Mouse (Mus musculus): Measurements from ENCODE around the gene Btnl10. TPM values are rescaled to one million over a fixed set of nuclear protein-coding genes. Genes with fewer than 3 reads are reported as not detected.

Gene Btnl10
- not detected in 2 replicates for polyA plus RNA-seq (2011; ENCODE audit: insufficient read depth, insufficient read length, low read depth, missing spikeins)

DNA sequence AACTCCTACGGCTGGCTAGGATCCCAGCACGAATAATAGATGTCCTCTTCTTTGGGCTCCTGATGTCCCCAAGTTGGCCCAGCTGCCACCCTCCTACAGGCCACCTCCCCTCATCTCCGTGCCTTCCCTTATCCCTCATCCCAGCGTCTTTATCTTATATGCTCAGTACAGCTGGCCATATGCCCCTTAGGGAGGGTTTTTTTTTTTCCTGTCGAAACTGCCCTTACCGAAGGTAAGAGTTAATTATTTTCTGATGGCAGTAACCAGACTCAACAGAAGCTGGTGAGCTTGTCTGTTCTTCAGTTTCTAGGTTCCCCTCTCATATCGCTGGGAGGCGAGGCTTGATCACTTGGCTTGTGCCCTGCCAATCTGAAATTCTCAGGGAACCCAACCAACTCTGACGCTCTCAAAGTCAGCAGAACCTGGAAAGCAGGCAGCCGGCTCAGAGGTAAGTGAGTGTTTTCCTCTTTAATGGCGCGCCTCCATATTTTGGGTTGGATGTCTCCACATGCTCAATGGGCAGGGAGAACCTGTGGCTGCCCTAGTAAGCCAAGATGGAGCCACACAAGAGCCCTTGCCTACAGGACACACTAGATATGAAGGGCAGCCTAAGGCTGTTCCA lies at the start of gene Btnl10:
Gene Btnl10, plus strand, starts transcription at position 164 of the 622 bp plus-strand sequence.
- Histone ChIP-seq H3K27ac (ENCODE audit: insufficient read depth, low read length) (no peak within 1 kb of the TSS), H3K9me3 (replicated peaks; ENCODE audit: control insufficient read depth, insufficient read depth, low read length, poor library complexity, severe bottlenecking) (no peaks in the 10 kb centered on the region), H3K27me3 (ENCODE audit: control insufficient read depth, insufficient read depth, low read length, poor library complexity, severe bottlenecking) (no peaks in the 10 kb centered on the region), H3K36me3 (ENCODE audit: control insufficient read depth, insufficient read depth, low read length, poor library complexity, severe bottlenecking) (no peaks in the 10 kb centered on the region), H3K4me1 (ENCODE audit: control insufficient read depth, insufficient read depth, low read length) (no peaks in the 10 kb centered on the region), H3K4me3 (ENCODE audit: low read depth, low read length) (no peak within 1 kb of the TSS), H3K9ac (ENCODE audit: low read depth, poor library complexity, severe bottlenecking) (no peak within 1 kb of the TSS)
- TF ChIP-seq EP300 (IDR thresholded peaks at IDR 0.05; ENCODE audit: insufficient read depth, low read depth, low read length) (no peak), CTCF (IDR thresholded peaks at IDR 0.05; ENCODE audit: low read depth, low read length) (no peak), POLR2A (IDR thresholded peaks at IDR 0.05; ENCODE audit: insufficient read depth, low read length) (no peak)

DNA sequence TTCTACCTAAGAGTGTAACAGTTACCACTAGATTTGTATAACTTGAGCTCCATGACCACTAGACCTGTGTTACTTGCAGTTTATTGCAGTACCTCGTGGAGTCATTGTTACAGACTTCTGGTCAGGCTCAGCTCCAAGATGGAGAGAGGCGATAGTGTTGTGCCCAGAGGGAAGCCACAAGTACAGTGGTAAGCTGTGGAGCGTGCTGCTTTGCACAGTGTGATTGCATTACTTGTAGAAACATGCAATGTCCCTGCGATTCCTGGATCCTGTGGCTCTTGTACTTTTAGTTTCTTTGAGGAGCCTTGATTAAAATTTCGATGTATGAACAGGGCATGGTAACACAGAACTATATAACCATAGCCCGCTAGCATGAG lies 49.8 kb upstream of the Btnl10 start:
- H3K4me3 ChIP-seq (ENCODE audit: low read depth, low read length) = no peak overlapping the region
- H3K9ac ChIP-seq (ENCODE audit: low read depth, poor library complexity, severe bottlenecking) = no peak overlapping the region; the same call in 1 of the 2 replicates
- H3K36me3 ChIP-seq (ENCODE audit: control insufficient read depth, insufficient read depth, low read length, poor library complexity, severe bottlenecking) = peaks cover 2% of the 10 kb centered on the region; the same call in 1 of the 2 replicates
- no peaks in the 10 kb centered on the region for H3K27me3 ChIP-seq (ENCODE audit: control insufficient read depth, insufficient read depth, low read length, poor library complexity, severe bottlenecking)
- no peak overlapping the region for H3K27ac ChIP-seq (ENCODE audit: insufficient read depth, low read length)
- H3K9me3 ChIP-seq (replicated peaks; ENCODE audit: control insufficient read depth, insufficient read depth, low read length, poor library complexity, severe bottlenecking) = no peaks in the 10 kb centered on the region
- no peak for TF ChIP-seq CTCF (IDR thresholded peaks at IDR 0.05; ENCODE audit: low read depth, low read length)
- TF ChIP-seq EP300 (IDR thresholded peaks at IDR 0.05; ENCODE audit: insufficient read depth, low read depth, low read length) = no peak
- TF ChIP-seq POLR2A (IDR thresholded peaks at IDR 0.05; ENCODE audit: insufficient read depth, low read length) = no peak
- H3K4me1 ChIP-seq (ENCODE audit: control insufficient read depth, insufficient read depth, low read length) = no peaks in the 10 kb centered on the region

DNA sequence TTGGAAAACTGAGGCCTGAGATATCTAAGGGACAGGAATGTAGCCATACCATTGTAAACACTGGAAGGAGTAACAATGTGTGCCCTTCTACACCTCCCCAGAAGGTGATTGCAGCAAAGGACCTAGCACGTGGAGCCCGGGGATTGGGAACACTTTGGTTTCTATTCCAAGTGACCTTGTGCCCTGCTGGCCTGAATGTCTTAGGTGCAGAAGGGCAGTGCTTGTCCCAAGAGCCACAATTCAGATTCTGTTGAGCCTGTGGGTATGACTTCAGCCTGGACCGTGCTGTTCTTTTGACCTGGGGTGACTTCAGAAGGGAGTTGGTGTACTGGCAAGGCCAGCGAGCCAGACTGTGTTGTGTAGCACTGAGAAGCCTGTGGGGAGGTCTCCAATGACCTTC lies 46.7 kb upstream of the Btnl10 start:
- TF ChIP-seq EP300 (IDR thresholded peaks at IDR 0.05; ENCODE audit: insufficient read depth, low read depth, low read length) = no peak
- no peak for TF ChIP-seq POLR2A (IDR thresholded peaks at IDR 0.05; ENCODE audit: insufficient read depth, low read length)
- no peak for TF ChIP-seq CTCF (IDR thresholded peaks at IDR 0.05; ENCODE audit: low read depth, low read length)
- Histone ChIP-seq H3K4me3 (ENCODE audit: low read depth, low read length) (no peak overlapping the region), H3K27me3 (ENCODE audit: control insufficient read depth, insufficient read depth, low read length, poor library complexity, severe bottlenecking) (no peaks in the 10 kb centered on the region), H3K27ac (ENCODE audit: insufficient read depth, low read length) (no peak overlapping the region), H3K9ac (ENCODE audit: low read depth, poor library complexity, severe bottlenecking) (no peak overlapping the region), H3K9me3 (replicated peaks; ENCODE audit: control insufficient read depth, insufficient read depth, low read length, poor library complexity, severe bottlenecking) (no peaks in the 10 kb centered on the region), H3K36me3 (ENCODE audit: control insufficient read depth, insufficient read depth, low read length, poor library complexity, severe bottlenecking) (peaks cover 2% of the 10 kb centered on the region; the same call in 1 of the 2 replicates), H3K4me1 (ENCODE audit: control insufficient read depth, insufficient read depth, low read length) (no peaks in the 10 kb centered on the region)

GRCm38 (mm10) chr11:58883756-58884155 lies 34.0 kb upstream of the Btnl10 start:
- Histone ChIP-seq H3K36me3 (ENCODE audit: control insufficient read depth, insufficient read depth, low read length, poor library complexity, severe bottlenecking) (peaks cover 5% of the 10 kb centered on the region), H3K4me1 (ENCODE audit: control insufficient read depth, insufficient read depth, low read length) (no peaks in the 10 kb centered on the region)
- TF ChIP-seq CTCF (IDR thresholded peaks at IDR 0.05; ENCODE audit: low read depth, low read length) (no peak), POLR2A (IDR thresholded peaks at IDR 0.05; ENCODE audit: insufficient read depth, low read length) (no peak), EP300 (IDR thresholded peaks at IDR 0.05; ENCODE audit: insufficient read depth, low read depth, low read length) (no peak)

GRCm38 (mm10) chr11:58890511-58890910 lies 27.2 kb upstream of the Btnl10 start:
- H3K4me1 ChIP-seq (ENCODE audit: control insufficient read depth, insufficient read depth, low read length) = no peaks in the 10 kb centered on the region
- H3K9me3 ChIP-seq (replicated peaks; ENCODE audit: control insufficient read depth, insufficient read depth, low read length, poor library complexity, severe bottlenecking) = no peaks in the 10 kb centered on the region
- H3K9ac ChIP-seq (ENCODE audit: low read depth, poor library complexity, severe bottlenecking) = no peak overlapping the region
- H3K27me3 ChIP-seq (ENCODE audit: control insufficient read depth, insufficient read depth, low read length, poor library complexity, severe bottlenecking) = no peaks in the 10 kb centered on the region
- H3K36me3 ChIP-seq (ENCODE audit: control insufficient read depth, insufficient read depth, low read length, poor library complexity, severe bottlenecking) = peaks cover 23% of the 10 kb centered on the region
- H3K27ac ChIP-seq (ENCODE audit: insufficient read depth, low read length) = no peak overlapping the region
- TF ChIP-seq CTCF (IDR thresholded peaks at IDR 0.05; ENCODE audit: low read depth, low read length) (no peak), POLR2A (IDR thresholded peaks at IDR 0.05; ENCODE audit: insufficient read depth, low read length) (no peak), EP300 (IDR thresholded peaks at IDR 0.05; ENCODE audit: insufficient read depth, low read depth, low read length) (no peak)
- no peak overlapping the region for H3K4me3 ChIP-seq (ENCODE audit: low read depth, low read length)

More at GRCm38 (mm10) chr11:58883756-58884155, 34.0 kb upstream of the Btnl10 start:
- no peak overlapping the region for H3K27ac ChIP-seq (ENCODE audit: insufficient read depth, low read length)
- no peaks in the 10 kb centered on the region for H3K27me3 ChIP-seq (ENCODE audit: control insufficient read depth, insufficient read depth, low read length, poor library complexity, severe bottlenecking)
- no peaks in the 10 kb centered on the region for H3K9me3 ChIP-seq (replicated peaks; ENCODE audit: control insufficient read depth, insufficient read depth, low read length, poor library complexity, severe bottlenecking)
- no peak overlapping the region for H3K4me3 ChIP-seq (ENCODE audit: low read depth, low read length)
- no peak overlapping the region for H3K9ac ChIP-seq (ENCODE audit: low read depth, poor library complexity, severe bottlenecking)

DNA sequence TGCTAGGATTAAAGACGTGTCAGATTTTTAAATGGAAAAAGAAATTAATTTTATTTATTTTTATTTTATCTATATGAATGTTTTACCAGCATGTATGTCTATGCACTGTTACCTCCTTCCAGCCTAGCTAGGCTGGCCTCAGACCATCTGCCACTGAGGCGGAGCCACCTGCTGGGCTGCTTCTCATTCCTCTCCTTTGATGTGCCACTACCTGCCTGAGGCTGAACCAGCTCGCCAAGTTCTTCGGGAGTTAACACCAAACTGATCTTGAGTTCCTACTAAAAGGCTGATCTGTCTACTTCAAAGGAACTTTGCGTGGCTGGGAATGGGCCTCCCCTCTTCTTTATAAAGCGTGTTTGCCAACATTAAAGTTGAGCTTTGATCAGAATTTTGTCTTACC lies 23.3 kb upstream of the Btnl10 start:
- Histone ChIP-seq H3K4me1 (ENCODE audit: control insufficient read depth, insufficient read depth, low read length) (no peaks in the 10 kb centered on the region), H3K9ac (ENCODE audit: low read depth, poor library complexity, severe bottlenecking) (no peak overlapping the region), H3K9me3 (replicated peaks; ENCODE audit: control insufficient read depth, insufficient read depth, low read length, poor library complexity, severe bottlenecking) (no peaks in the 10 kb centered on the region), H3K27ac (ENCODE audit: insufficient read depth, low read length) (no peak overlapping the region), H3K27me3 (ENCODE audit: control insufficient read depth, insufficient read depth, low read length, poor library complexity, severe bottlenecking) (no peaks in the 10 kb centered on the region), H3K36me3 (ENCODE audit: control insufficient read depth, insufficient read depth, low read length, poor library complexity, severe bottlenecking) (peaks cover 21% of the 10 kb centered on the region), H3K4me3 (ENCODE audit: low read depth, low read length) (no peak overlapping the region)
- no peak for TF ChIP-seq POLR2A (IDR thresholded peaks at IDR 0.05; ENCODE audit: insufficient read depth, low read length)
- TF ChIP-seq EP300 (IDR thresholded peaks at IDR 0.05; ENCODE audit: insufficient read depth, low read depth, low read length) = no peak
- no peak for TF ChIP-seq CTCF (IDR thresholded peaks at IDR 0.05; ENCODE audit: low read depth, low read length)
